Mouse (Mus musculus): ENCODE measurements around the gene Ctnnbl1.

The Ctnnbl1 gene

GRCm38 (mm10) chr2:157736854-157737850 lies at the start of gene Ctnnbl1:
Ctnnbl1 (plus strand) TSS chr2:157737401.
- peak; percentile 100 for DNase-seq (ENCODE audit: low read depth)

GRCm38 (mm10) chr2:157687506-157687905 lies 49.7 kb upstream of the Ctnnbl1 start:
- DNase-seq (ENCODE audit: low read depth): no peak

GRCm38 (mm10) chr2:157691266-157692105 lies 45.7 kb upstream of the Ctnnbl1 start:
- DNase-seq (ENCODE audit: low read depth): no peak

GRCm38 (mm10) chr2:157692365-157692932 lies 44.8 kb upstream of the Ctnnbl1 start:
- no peak for DNase-seq (ENCODE audit: low read depth)

- DNase-seq (ENCODE audit: low read depth): no peak
These were observed 43.6 kb upstream of the Ctnnbl1 start for GRCm38 (mm10) chr2:157693576-157693975.

GRCm38 (mm10) chr2:157696297-157696731 lies 40.9 kb upstream of the Ctnnbl1 start:
- DNase-seq (ENCODE audit: low read depth): no peak

- DNase-seq (ENCODE audit: low read depth): no peak
These were observed 34.0 kb upstream of the Ctnnbl1 start for GRCm38 (mm10) chr2:157703155-157703554.

GRCm38 (mm10) chr2:157704991-157705776 lies 32.0 kb upstream of the Ctnnbl1 start:
- DNase-seq (ENCODE audit: low read depth): no peak

- DNase-seq (ENCODE audit: low read depth): no peak
These were observed 31.4 kb upstream of the Ctnnbl1 start for GRCm38 (mm10) chr2:157705777-157706158.

- DNase-seq (ENCODE audit: low read depth): no peak
These were observed 29.8 kb upstream of the Ctnnbl1 start for GRCm38 (mm10) chr2:157707191-157707923.

GRCm38 (mm10) chr2:157712677-157713076 lies 24.5 kb upstream of the Ctnnbl1 start:
- DNase-seq (ENCODE audit: low read depth): no peak

GRCm38 (mm10) chr2:157715586-157716191 lies 21.5 kb upstream of the Ctnnbl1 start:
- no peak for DNase-seq (ENCODE audit: low read depth)

- no peak for DNase-seq (ENCODE audit: low read depth)
These were observed 18.8 kb upstream of the Ctnnbl1 start for GRCm38 (mm10) chr2:157718441-157718840.

GRCm38 (mm10) chr2:157723883-157724573 lies 13.2 kb upstream of the Ctnnbl1 start:
- no peak for DNase-seq (ENCODE audit: low read depth)

- DNase-seq (ENCODE audit: low read depth): no peak
These were observed 12.7 kb upstream of the Ctnnbl1 start for GRCm38 (mm10) chr2:157724574-157724914.

GRCm38 (mm10) chr2:157744619-157745018 lies 7.4 kb downstream of the Ctnnbl1 start:
- DNase-seq (ENCODE audit: low read depth): no peak

- no peak for DNase-seq (ENCODE audit: low read depth)
These were observed 8.5 kb downstream of the Ctnnbl1 start for GRCm38 (mm10) chr2:157745735-157746134.

GRCm38 (mm10) chr2:157746558-157746957 lies 9.4 kb downstream of the Ctnnbl1 start:
- DNase-seq (ENCODE audit: low read depth): no peak

GRCm38 (mm10) chr2:157747989-157748388 lies 10.8 kb downstream of the Ctnnbl1 start:
- no peak for DNase-seq (ENCODE audit: low read depth)

GRCm38 (mm10) chr2:157750481-157750880 lies 13.3 kb downstream of the Ctnnbl1 start:
- no peak for DNase-seq (ENCODE audit: low read depth)

Data from c-Kit-positive CD71-positive TER-119-negative erythroid progenitor cells, embryonic 14.5 days (primary cell).